Mouse (Mus musculus): ENCODE measurements around the gene Zcchc4. TPM values are rescaled to one million over a fixed set of nuclear protein-coding genes. Genes with fewer than 3 reads are reported as not detected.
"Not testable (repeated sequence)": the region's sequence is repeated elsewhere in the genome, so short reads cannot be mapped to it uniquely, and the experiment has no call there.

Gene Zcchc4
- polyA plus RNA-seq, 1 experiment from 2014 or later: 20.0 TPM

GRCm38 (mm10) chr5:52755989-52756388 lies 19.2 kb upstream of the Zcchc4 start:
- Histone ChIP-seq H3K9ac (no peak overlapping the region), H3K9me3 (no peaks in the 10 kb centered on the region), H3K4me1 (no peaks in the 10 kb centered on the region), H3K4me3 (replicated peaks) (no peak overlapping the region), H3K4me2 (no peak overlapping the region), H3K27me3 (no peaks in the 10 kb centered on the region), H3K27ac (no peak overlapping the region), H3K36me3 (replicated peaks) (no peaks in the 10 kb centered on the region)
- WGBS: 95% methylated on average over 6 of the region's 6 CpGs
- no peak for ATAC-seq (ENCODE audit: low FRiP score)

- ATAC-seq (ENCODE audit: low FRiP score): no peak
- WGBS: 93% methylated on average over 7 of the region's 7 CpGs
- no peak overlapping the region for H3K4me3 ChIP-seq (replicated peaks)
- H3K27me3 ChIP-seq: no peaks in the 10 kb centered on the region
- H3K4me2 ChIP-seq: no peak overlapping the region
- no peaks in the 10 kb centered on the region for H3K4me1 ChIP-seq
- no peak overlapping the region for H3K27ac ChIP-seq
- no peaks in the 10 kb centered on the region for H3K36me3 ChIP-seq (replicated peaks)
- H3K9me3 ChIP-seq: no peaks in the 10 kb centered on the region
- no peak overlapping the region for H3K9ac ChIP-seq
Measured at GRCm38 (mm10) chr5:52762586-52762985, 12.6 kb upstream of the Zcchc4 start.

- Histone ChIP-seq H3K9ac (no peak overlapping the region), H3K9me3 (no peaks in the 10 kb centered on the region), H3K4me3 (replicated peaks) (no peak overlapping the region), H3K27me3 (no peaks in the 10 kb centered on the region), H3K36me3 (replicated peaks) (peaks cover 7% of the 10 kb centered on the region; the same call in 1 of the 2 replicates), H3K4me2 (no peak overlapping the region), H3K4me1 (no peaks in the 10 kb centered on the region), H3K27ac (no peak overlapping the region)
- no peak for ATAC-seq (ENCODE audit: low FRiP score)
- 94% methylated on average over 5 of the region's 5 CpGs for WGBS
Measured at GRCm38 (mm10) chr5:52774267-52774666, 942 bp upstream of the Zcchc4 start.

GRCm38 (mm10) chr5:52776466-52777354 lies 1.5 kb downstream of the Zcchc4 start:
- not testable (repeated sequence) for H3K4me1 ChIP-seq; H3K4me3 ChIP-seq (replicated peaks); H3K36me3 ChIP-seq (replicated peaks); H3K9me3 ChIP-seq; H3K27me3 ChIP-seq; H3K9ac ChIP-seq; ATAC-seq (ENCODE audit: low FRiP score); H3K27ac ChIP-seq; H3K4me2 ChIP-seq
- WGBS: 91% methylated on average over 8 of the region's 8 CpGs

GRCm38 (mm10) chr5:52782523-52783250 lies 7.5 kb downstream of the Zcchc4 start:
- peaks cover 18% of the 10 kb centered on the region for H3K36me3 ChIP-seq (replicated peaks)
- ATAC-seq (ENCODE audit: low FRiP score): peak; percentile 98
- no peaks in the 10 kb centered on the region for H3K27me3 ChIP-seq
- no peaks in the 10 kb centered on the region; the same call in 1 of the 2 replicates for H3K4me1 ChIP-seq
- peak overlapping the region; percentile 73 for H3K9ac ChIP-seq
- no peaks in the 10 kb centered on the region for H3K9me3 ChIP-seq
- 5% methylated on average over 37 of the region's 37 CpGs for WGBS
- peak overlapping the region; percentile 74 for H3K4me3 ChIP-seq (replicated peaks)
- peak overlapping the region; percentile 59 for H3K4me2 ChIP-seq
- H3K27ac ChIP-seq: peak overlapping the region; percentile 80

GRCm38 (mm10) chr5:52783251-52783620 lies 8.0 kb downstream of the Zcchc4 start:
- H3K4me1 ChIP-seq: no peaks in the 10 kb centered on the region; the same call in 1 of the 2 replicates
- no peaks in the 10 kb centered on the region for H3K9me3 ChIP-seq
- ATAC-seq (ENCODE audit: low FRiP score): no peak; the same call in none of the 2 replicates
- H3K9ac ChIP-seq: peak overlapping the region; percentile 73
- WGBS: 0% methylated on average over 9 of the region's 9 CpGs
- peak overlapping the region; percentile 74 for H3K4me3 ChIP-seq (replicated peaks)
- peaks cover 18% of the 10 kb centered on the region for H3K36me3 ChIP-seq (replicated peaks)
- no peaks in the 10 kb centered on the region for H3K27me3 ChIP-seq
- peak overlapping the region; percentile 80 for H3K27ac ChIP-seq
- H3K4me2 ChIP-seq: peak overlapping the region; percentile 59

- Histone ChIP-seq H3K9me3 (no peaks in the 10 kb centered on the region), H3K4me3 (replicated peaks) (peak overlapping the region; percentile 74; the same call in 1 of the 2 replicates), H3K36me3 (replicated peaks) (peaks cover 18% of the 10 kb centered on the region), H3K9ac (no peak overlapping the region), H3K27me3 (no peaks in the 10 kb centered on the region), H3K27ac (no peak overlapping the region), H3K4me1 (no peaks in the 10 kb centered on the region; the same call in 1 of the 2 replicates), H3K4me2 (peak overlapping the region; percentile 59)
- whole genome bisulfite sequencing: 73% methylated on average over 2 of the region's 2 CpGs
- no peak for ATAC-seq (ENCODE audit: low FRiP score)
Measured at GRCm38 (mm10) chr5:52783957-52784356, 8.7 kb downstream of the Zcchc4 start.

GRCm38 (mm10) chr5:52786556-52787322 lies 11.5 kb downstream of the Zcchc4 start:
- 93% methylated on average over 7 of the region's 7 CpGs for WGBS
- Histone ChIP-seq H3K4me2 (no peak overlapping the region), H3K27me3 (no peaks in the 10 kb centered on the region), H3K9me3 (no peaks in the 10 kb centered on the region), H3K9ac (no peak overlapping the region), H3K4me3 (replicated peaks) (no peak overlapping the region), H3K36me3 (replicated peaks) (peaks cover 23% of the 10 kb centered on the region), H3K4me1 (no peaks in the 10 kb centered on the region; the same call in 1 of the 2 replicates), H3K27ac (no peak overlapping the region)
- no peak for ATAC-seq (ENCODE audit: low FRiP score)

- WGBS: 94% methylated on average over 9 of the region's 9 CpGs
- no peak for ATAC-seq (ENCODE audit: low FRiP score)
- H3K4me1 ChIP-seq: no peaks in the 10 kb centered on the region
Measured at GRCm38 (mm10) chr5:52793230-52793629, 18.0 kb downstream of the Zcchc4 start.

GRCm38 (mm10) chr5:52794109-52794508 lies 18.9 kb downstream of the Zcchc4 start:
- peaks cover 33% of the 10 kb centered on the region for H3K36me3 ChIP-seq (replicated peaks)
- H3K9me3 ChIP-seq: no peaks in the 10 kb centered on the region
- no peak overlapping the region for H3K9ac ChIP-seq
- no peak overlapping the region for H3K4me3 ChIP-seq (replicated peaks)
- H3K4me1 ChIP-seq: no peaks in the 10 kb centered on the region
- H3K4me2 ChIP-seq: no peak overlapping the region
- ATAC-seq (ENCODE audit: low FRiP score): no peak
- no peak overlapping the region for H3K27ac ChIP-seq
- H3K27me3 ChIP-seq: no peaks in the 10 kb centered on the region
- WGBS: 93% methylated on average over 9 of the region's 9 CpGs

More at GRCm38 (mm10) chr5:52793230-52793629, 18.0 kb downstream of the Zcchc4 start:
- Histone ChIP-seq H3K27ac (no peak overlapping the region), H3K9me3 (no peaks in the 10 kb centered on the region), H3K36me3 (replicated peaks) (peaks cover 31% of the 10 kb centered on the region), H3K4me2 (no peak overlapping the region), H3K4me3 (replicated peaks) (no peak overlapping the region), H3K9ac (no peak overlapping the region), H3K27me3 (no peaks in the 10 kb centered on the region)

GRCm38 (mm10) chr5:52799274-52799985 lies 24.2 kb downstream of the Zcchc4 start:
- no peak overlapping the region for H3K9ac ChIP-seq
- no peak overlapping the region for H3K4me2 ChIP-seq
- no peak for ATAC-seq (ENCODE audit: low FRiP score)
- no peak overlapping the region for H3K27ac ChIP-seq
- no peaks in the 10 kb centered on the region for H3K4me1 ChIP-seq
- WGBS: 91% methylated on average over 12 of the region's 12 CpGs
- no peaks in the 10 kb centered on the region for H3K9me3 ChIP-seq
- H3K36me3 ChIP-seq (replicated peaks): peaks cover 37% of the 10 kb centered on the region
- H3K27me3 ChIP-seq: no peaks in the 10 kb centered on the region
- H3K4me3 ChIP-seq (replicated peaks): no peak overlapping the region
